Comparison of ENCODE assay signal across 22 mouse cellular contexts in the genomic region with DNA sequence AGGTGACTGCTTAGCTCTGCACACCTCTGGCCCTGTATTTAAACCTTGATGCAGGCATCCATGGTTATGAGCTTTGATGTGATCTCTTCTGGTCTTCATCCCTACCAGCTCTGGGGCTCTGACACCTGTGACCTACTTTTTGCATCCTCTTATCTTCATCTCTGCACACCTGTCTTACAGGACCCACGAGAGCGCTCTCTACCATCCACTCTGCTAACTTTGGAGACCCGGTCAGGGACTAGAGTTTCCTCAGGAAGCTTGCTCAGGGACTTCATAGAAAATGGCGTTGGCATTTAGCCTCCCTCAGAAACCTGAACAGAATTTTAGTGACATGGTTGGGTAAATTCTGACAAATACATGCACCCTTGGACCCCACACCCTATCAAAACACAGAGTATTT.
"Had no signal": no experiment of that assay in that cellular context is flagged by ENCODE, and none has a peak within 500 bp of the region (broad histone marks: within the 10 kb centered on the region; RNA-seq: fewer than 3 reads in every experiment).

No protein-coding gene starts in this region.

- H3K9me3 ChIP-seq: kidney, embryonic 15.5 days; limb, embryonic 12.5 days; limb, embryonic 15.5 days; midbrain, embryonic 12.5 days; midbrain, embryonic 15.5 days; neural tube, embryonic 12.5 days; neural tube, embryonic 15.5 days had no signal

- H3K4me3 ChIP-seq: kidney, embryonic 15.5 days; limb, embryonic 12.5 days; limb, embryonic 15.5 days; midbrain, embryonic 12.5 days; midbrain, embryonic 15.5 days; neural tube, embryonic 12.5 days; neural tube, embryonic 15.5 days had no signal

- H3K4me2 ChIP-seq: kidney, embryonic 15.5 days; limb, embryonic 12.5 days; limb, embryonic 15.5 days; liver, embryonic 11.5 days; lung, embryonic 14.5 days; midbrain, embryonic 12.5 days; midbrain, embryonic 15.5 days; neural tube, embryonic 12.5 days; neural tube, embryonic 15.5 days had no signal

- H3K27ac ChIP-seq: kidney, embryonic 15.5 days; limb, embryonic 12.5 days; limb, embryonic 15.5 days; liver, embryonic 14.5 days; macrophage; midbrain, embryonic 12.5 days; midbrain, embryonic 15.5 days; neural tube, embryonic 12.5 days; neural tube, embryonic 15.5 days; stomach, postnatal 0 days had no signal

- H3K9ac ChIP-seq: kidney, embryonic 15.5 days; limb, embryonic 12.5 days; limb, embryonic 15.5 days; liver, embryonic 14.5 days; liver, postnatal 0 days; lung, embryonic 14.5 days; midbrain, embryonic 12.5 days; midbrain, embryonic 15.5 days; neural tube, embryonic 12.5 days; neural tube, embryonic 15.5 days had no signal

- H3K4me1 ChIP-seq: neural tube, embryonic 12.5 days; neural tube, embryonic 15.5 days had no signal

- H3K27me3 ChIP-seq: kidney, embryonic 15.5 days; limb, embryonic 12.5 days; limb, embryonic 15.5 days; midbrain, embryonic 12.5 days; midbrain, embryonic 15.5 days; neural tube, embryonic 12.5 days; neural tube, embryonic 15.5 days had no signal

- H3K36me3 ChIP-seq: kidney, embryonic 15.5 days; limb, embryonic 12.5 days; limb, embryonic 15.5 days; midbrain, embryonic 12.5 days; midbrain, embryonic 15.5 days; neural tube, embryonic 12.5 days; neural tube, embryonic 15.5 days had no signal

- DNase-seq: kidney, adult 8-10 months; kidney, postnatal 10 days; kidney, postnatal 36 days; left cerebral cortex, postnatal 4 days; liver, postnatal 0 days; lung, embryonic 14.5 days; right cerebral cortex, adult 18-20 months; right cerebral cortex, postnatal 14 days; right cerebral cortex, postnatal 4 days had no signal

- ATAC-seq: intestine, postnatal 0 days; liver, postnatal 0 days; lung, postnatal 0 days; midbrain, embryonic 15.5 days had no signal
